Mouse (Mus musculus) MEL (cell line): ENCODE results near the gene Ntrk3.

Source experiments
- CHD2 ChIP-seq: IDR thresholded peaks from 2 replicates; pipeline ENCODE4 v1.6.1; 2011; ENCODE audit warnings: low read length, improper control_type of control experiment
- CTCF ChIP-seq, 3 experiments: IDR thresholded peaks in 2 of 3; conservative IDR thresholded peaks in 1 of 3; 2 replicates each; pipeline ENCODE4 v1.5.1; 2011 to 2012; ENCODE audit warnings: low read length in 3 of 3, low read depth in 2 of 3, mild to moderate bottlenecking in 2 of 3, improper control_type of control experiment in 1 of 3, inconsistent platforms in 1 of 3, mixed read lengths in 1 of 3, moderate library complexity in 1 of 3; ENCODE audit not compliant: control insufficient read depth in 1 of 3, insufficient read depth in 1 of 3, poor library complexity in 1 of 3, severe bottlenecking in 1 of 3
- ETS1 ChIP-seq: IDR thresholded peaks from 2 replicates; pipeline ENCODE4 v1.6.1; 2012; ENCODE audit warnings: low read depth, mild to moderate bottlenecking, inconsistent platforms, low read length, improper control_type of control experiment, moderate library complexity
- GABPA ChIP-seq: IDR thresholded peaks from 2 replicates; pipeline ENCODE4 v1.6.1; 2012; ENCODE audit warnings: low read depth, mild to moderate bottlenecking, inconsistent platforms, low read length, improper control_type of control experiment, moderate library complexity
- GATA1 ChIP-seq: IDR thresholded peaks from 2 replicates; pipeline ENCODE4 v1.6.1; 2011; ENCODE audit warnings: low read depth, low read length, improper control_type of control experiment
- NELFE ChIP-seq: IDR thresholded peaks from 2 replicates; pipeline ENCODE4 v1.6.1; 2011; ENCODE audit warnings: low read depth, low read length, improper control_type of control experiment
- POLR2A ChIP-seq, 2 experiments: IDR thresholded peaks; 2 replicates each; pipeline ENCODE4 v1.6.1; 2011 to 2012; ENCODE audit warnings: low read length in 2 of 2, mild to moderate bottlenecking in 2 of 2, control low read depth in 1 of 2, improper control_type of control experiment in 1 of 2, low read depth in 1 of 2, moderate library complexity in 1 of 2; ENCODE audit not compliant: control insufficient read depth in 1 of 2, insufficient read depth in 1 of 2, poor library complexity in 1 of 2
- POLR2AphosphoS2 ChIP-seq: IDR thresholded peaks from 2 replicates; pipeline ENCODE4 v1.6.1; 2011; ENCODE audit warnings: low read length, improper control_type of control experiment
- TAL1 ChIP-seq: IDR thresholded peaks from 2 replicates; pipeline ENCODE4 v1.6.1; 2012; ENCODE audit warnings: mild to moderate bottlenecking, inconsistent platforms, low read length, moderate library complexity, mixed read lengths
- TCF12 ChIP-seq: IDR thresholded peaks from 2 replicates; pipeline ENCODE4 v1.6.1; 2014; ENCODE audit warnings: low read depth, mild to moderate bottlenecking, inconsistent platforms, low read length, improper control_type of control experiment, moderate library complexity
- USF1 ChIP-seq: IDR thresholded peaks from 2 replicates; pipeline ENCODE4 v1.6.1; 2014; ENCODE audit warnings: low read depth, mild to moderate bottlenecking, inconsistent platforms, low read length, improper control_type of control experiment, moderate library complexity
- USF2 ChIP-seq, 2 experiments: IDR thresholded peaks; 2 replicates each; pipeline ENCODE4 v1.6.1; 2011 to 2012; ENCODE audit warnings: improper control_type of control experiment in 2 of 2, low read length in 2 of 2, borderline replicate concordance in 1 of 2, inconsistent platforms in 1 of 2, low read depth in 1 of 2, mild to moderate bottlenecking in 1 of 2; ENCODE audit not compliant: insufficient read depth in 1 of 2
- ZKSCAN1 ChIP-seq: IDR thresholded peaks from 2 replicates; pipeline ENCODE4 v1.6.1; 2012; ENCODE audit warnings: low read depth, mild to moderate bottlenecking, inconsistent platforms, low read length, improper control_type of control experiment, moderate library complexity

GRCm38 (mm10) chr7:78220949-78221348, 516.9 kb downstream of the Ntrk3 start:
- TF ChIP-seq POLR2A (IDR thresholded peaks at IDR 0.05; ENCODE audit: control insufficient read depth in 1 of 2, insufficient read depth in 1 of 2, low read depth in 1 of 2, low read length in 2 of 2, poor library complexity in 1 of 2) (no peak), GATA1 (no peak), TCF12 (no peak), NELFE (no peak), ZKSCAN1 (no peak), CTCF (IDR thresholded peaks at IDR 0.05 in 2 of 3, conservative IDR thresholded peaks at IDR 0.05 in 1 of 3; ENCODE audit: control insufficient read depth in 1 of 3, insufficient read depth in 1 of 3, low read depth in 2 of 3, low read length in 3 of 3, poor library complexity in 1 of 3, severe bottlenecking in 1 of 3) (no peak), CHD2 (no peak), ETS1 (no peak), USF1 (no peak), USF2 (IDR thresholded peaks at IDR 0.05; ENCODE audit: borderline replicate concordance in 1 of 2, insufficient read depth in 1 of 2, low read depth in 1 of 2, low read length in 2 of 2) (no peak), TAL1 (no peak), GABPA (no peak), POLR2AphosphoS2 (no peak)
